Mouse (Mus musculus): Measurements from ENCODE around the gene Tmem144. TPM values are rescaled to one million over a fixed set of nuclear protein-coding genes. Genes with fewer than 3 reads are reported as not detected.
"Not testable (repeated sequence)": the region's sequence is repeated elsewhere in the genome, so short reads cannot be mapped to it uniquely, and the experiment has no call there.

Tmem144 gene
- polyA plus RNA-seq, 1 experiment from 2014 or later, result 10.5 TPM

- Histone ChIP-seq H3K4me1 (ENCODE audit: control insufficient read depth, insufficient read depth, low read length) (no peaks in the 10 kb centered on the region), H3K4me2 (ENCODE audit: low read depth, low read length) (no peak overlapping the region), H3K9ac (ENCODE audit: low read length) (no peak overlapping the region), H3K27me3 (ENCODE audit: control insufficient read depth, insufficient read depth, low read length) (no peaks in the 10 kb centered on the region), H3K9me3 (replicated peaks; ENCODE audit: control insufficient read depth, low read length) (no peaks in the 10 kb centered on the region), H3K4me3 (ENCODE audit: low read length) (no peak overlapping the region), H3K36me3 (ENCODE audit: control insufficient read depth, insufficient read depth) (no peaks in the 10 kb centered on the region), H3K27ac (ENCODE audit: low read length) (no peak overlapping the region)
- ATAC-seq (replicated peaks; ENCODE audit: extremely low read depth, insufficient read depth, low FRiP score), result no peak
- 35% methylated on average over 6 of the region's 6 CpGs for WGBS
Observed at GRCm38 (mm10) chr3:79810563-79810962, 42.0 kb downstream of the Tmem144 start.

- Histone ChIP-seq H3K27ac (ENCODE audit: low read length) (no peak overlapping the region), H3K4me3 (ENCODE audit: low read length) (no peak overlapping the region), H3K4me1 (ENCODE audit: control insufficient read depth, insufficient read depth, low read length) (no peaks in the 10 kb centered on the region), H3K9ac (ENCODE audit: low read length) (no peak overlapping the region), H3K9me3 (replicated peaks; ENCODE audit: control insufficient read depth, low read length) (no peaks in the 10 kb centered on the region), H3K4me2 (ENCODE audit: low read depth, low read length) (no peak overlapping the region), H3K36me3 (ENCODE audit: control insufficient read depth, insufficient read depth) (no peaks in the 10 kb centered on the region), H3K27me3 (ENCODE audit: control insufficient read depth, insufficient read depth, low read length) (no peaks in the 10 kb centered on the region)
- 8% methylated on average over 4 of the region's 4 CpGs for WGBS
- ATAC-seq (replicated peaks; ENCODE audit: extremely low read depth, insufficient read depth, low FRiP score), result no peak
Observed at GRCm38 (mm10) chr3:79809180-79809567, 43.4 kb downstream of the Tmem144 start.

DNA sequence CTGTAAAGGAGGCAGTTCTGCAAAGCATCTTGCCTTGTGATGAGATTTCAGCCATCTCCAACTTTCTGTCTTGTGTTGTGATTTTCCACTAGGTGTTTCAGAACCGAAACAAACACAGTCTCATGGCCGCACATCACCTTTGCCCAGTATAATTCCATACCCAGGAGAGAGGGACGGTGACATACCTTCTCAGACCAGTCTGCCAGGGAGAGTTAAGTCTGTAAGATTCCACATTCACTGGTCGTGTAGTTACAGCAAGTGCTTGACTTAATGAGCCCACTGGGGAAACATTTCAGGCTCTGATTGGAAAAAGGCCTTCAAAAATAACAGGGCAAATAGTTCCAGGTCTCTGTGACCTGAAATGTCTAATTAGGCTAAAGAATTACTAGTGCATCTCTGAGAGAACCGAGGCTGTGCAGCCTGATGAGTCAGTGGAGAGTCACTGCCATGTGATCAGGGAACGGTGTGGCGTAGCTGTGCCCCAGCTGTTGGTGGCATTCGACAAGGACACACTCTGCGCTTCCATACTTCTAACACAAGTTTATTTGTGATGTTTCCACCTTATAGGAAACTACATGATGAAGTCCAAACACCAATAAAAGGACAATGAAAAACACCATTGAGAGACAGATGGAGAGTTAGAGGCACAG, 43.9 kb downstream of the Tmem144 start:
- no peak overlapping the region for H3K27ac ChIP-seq (ENCODE audit: low read length)
- no peak overlapping the region for H3K4me2 ChIP-seq (ENCODE audit: low read depth, low read length)
- no peak overlapping the region for H3K4me3 ChIP-seq (ENCODE audit: low read length)
- no peak overlapping the region for H3K9ac ChIP-seq (ENCODE audit: low read length)
- WGBS, result 75% methylated on average over 9 of the region's 9 CpGs
- no peaks in the 10 kb centered on the region for H3K36me3 ChIP-seq (ENCODE audit: control insufficient read depth, insufficient read depth)
- no peaks in the 10 kb centered on the region for H3K4me1 ChIP-seq (ENCODE audit: control insufficient read depth, insufficient read depth, low read length)
- no peak for ATAC-seq (replicated peaks; ENCODE audit: extremely low read depth, insufficient read depth, low FRiP score)
- H3K9me3 ChIP-seq (replicated peaks; ENCODE audit: control insufficient read depth, low read length), result no peaks in the 10 kb centered on the region
- H3K27me3 ChIP-seq (ENCODE audit: control insufficient read depth, insufficient read depth, low read length), result no peaks in the 10 kb centered on the region

DNA sequence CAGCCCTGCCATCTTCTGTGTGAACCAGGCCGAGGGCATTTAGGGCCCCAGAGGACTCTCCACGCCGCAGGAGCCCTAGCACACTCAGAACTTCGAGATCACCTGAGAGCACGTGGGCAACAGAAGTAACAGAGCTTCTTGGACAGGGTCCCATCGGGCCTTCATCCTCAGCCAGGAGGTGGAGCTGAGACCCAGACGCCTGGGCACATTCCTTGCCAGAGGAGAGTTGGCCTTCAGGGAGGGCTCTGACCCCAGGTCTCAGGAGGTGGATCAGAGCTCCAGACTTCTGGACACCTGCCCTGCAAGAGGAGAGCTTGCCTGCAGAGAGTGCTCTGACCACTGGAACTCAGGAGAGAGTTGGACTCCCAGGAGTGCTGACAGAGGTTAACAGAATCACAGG, 51.8 kb downstream of the Tmem144 start:
- not testable (repeated sequence) for H3K27me3 ChIP-seq (ENCODE audit: control insufficient read depth, insufficient read depth, low read length); H3K4me1 ChIP-seq (ENCODE audit: control insufficient read depth, insufficient read depth, low read length); H3K9ac ChIP-seq (ENCODE audit: low read length); H3K4me3 ChIP-seq (ENCODE audit: low read length); H3K27ac ChIP-seq (ENCODE audit: low read length); ATAC-seq (replicated peaks; ENCODE audit: extremely low read depth, insufficient read depth, low FRiP score); H3K4me2 ChIP-seq (ENCODE audit: low read depth, low read length); H3K36me3 ChIP-seq (ENCODE audit: control insufficient read depth, insufficient read depth); H3K9me3 ChIP-seq (replicated peaks; ENCODE audit: control insufficient read depth, low read length)
- WGBS, result 78% methylated on average over 7 of the region's 7 CpGs

DNA sequence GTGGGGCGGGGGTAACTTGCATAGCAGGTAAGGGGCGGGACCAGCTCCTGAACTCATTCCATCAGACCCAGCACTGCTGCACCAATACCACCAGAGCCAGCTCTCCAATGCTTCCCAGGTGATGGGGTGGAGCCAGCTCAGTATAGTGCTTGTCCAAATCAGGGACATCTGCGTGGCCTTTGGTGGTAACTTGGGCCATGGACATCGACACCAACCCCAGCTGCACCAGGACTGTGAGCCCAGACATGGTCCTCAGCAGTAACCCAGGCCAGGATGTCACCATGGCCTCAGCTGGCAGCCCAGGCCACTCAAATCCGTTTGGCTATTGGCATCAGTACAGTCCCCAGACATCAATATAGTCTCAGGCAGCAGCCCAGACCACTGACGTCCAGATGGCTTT, 60.3 kb downstream of the Tmem144 start:
- Histone ChIP-seq H3K27me3 (ENCODE audit: control insufficient read depth, insufficient read depth, low read length) (no peaks in the 10 kb centered on the region), H3K27ac (ENCODE audit: low read length) (no peak overlapping the region), H3K4me1 (ENCODE audit: control insufficient read depth, insufficient read depth, low read length) (no peaks in the 10 kb centered on the region), H3K4me2 (ENCODE audit: low read depth, low read length) (no peak overlapping the region), H3K9ac (ENCODE audit: low read length) (no peak overlapping the region), H3K36me3 (ENCODE audit: control insufficient read depth, insufficient read depth) (no peaks in the 10 kb centered on the region), H3K9me3 (replicated peaks; ENCODE audit: control insufficient read depth, low read length) (no peaks in the 10 kb centered on the region), H3K4me3 (ENCODE audit: low read length) (no peak overlapping the region)
- 79% methylated on average over 6 of the region's 6 CpGs for WGBS
- no peak for ATAC-seq (replicated peaks; ENCODE audit: extremely low read depth, insufficient read depth, low FRiP score)

GRCm38 (mm10) chr3:79790324-79790723, 62.2 kb downstream of the Tmem144 start:
- H3K36me3 ChIP-seq (ENCODE audit: control insufficient read depth, insufficient read depth), result no peaks in the 10 kb centered on the region
- H3K9me3 ChIP-seq (replicated peaks; ENCODE audit: control insufficient read depth, low read length), result no peaks in the 10 kb centered on the region
- no peaks in the 10 kb centered on the region for H3K4me1 ChIP-seq (ENCODE audit: control insufficient read depth, insufficient read depth, low read length)
- WGBS, result 60% methylated on average over 3 of the region's 3 CpGs
- ATAC-seq (replicated peaks; ENCODE audit: extremely low read depth, insufficient read depth, low FRiP score), result no peak
- H3K9ac ChIP-seq (ENCODE audit: low read length), result no peak overlapping the region
- H3K27ac ChIP-seq (ENCODE audit: low read length), result no peak overlapping the region
- H3K27me3 ChIP-seq (ENCODE audit: control insufficient read depth, insufficient read depth, low read length), result no peaks in the 10 kb centered on the region
- H3K4me2 ChIP-seq (ENCODE audit: low read depth, low read length), result no peak overlapping the region
- no peak overlapping the region for H3K4me3 ChIP-seq (ENCODE audit: low read length)

DNA sequence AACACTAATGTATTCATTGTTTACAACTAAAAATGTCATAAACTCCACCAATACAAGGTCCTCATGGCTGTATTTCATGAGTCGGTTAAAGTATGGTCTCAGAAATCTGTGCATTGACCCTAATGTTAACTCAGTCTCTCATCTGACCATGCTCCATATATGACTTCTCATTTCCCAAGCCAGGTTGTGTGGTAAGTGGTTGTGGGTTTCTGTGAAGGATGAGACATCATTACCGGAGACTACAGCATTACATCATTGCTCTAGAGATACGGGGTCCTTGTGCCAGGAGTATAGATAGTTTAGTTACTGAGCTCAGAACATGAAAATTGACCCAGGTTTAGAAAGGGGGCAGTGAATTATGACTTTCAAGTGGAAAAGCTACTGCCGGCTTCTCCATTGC, 63.0 kb downstream of the Tmem144 start:
- no peaks in the 10 kb centered on the region for H3K36me3 ChIP-seq (ENCODE audit: control insufficient read depth, insufficient read depth)
- no peaks in the 10 kb centered on the region for H3K4me1 ChIP-seq (ENCODE audit: control insufficient read depth, insufficient read depth, low read length)
- no peak for ATAC-seq (replicated peaks; ENCODE audit: extremely low read depth, insufficient read depth, low FRiP score)
- no peak overlapping the region for H3K9ac ChIP-seq (ENCODE audit: low read length)
- no peak overlapping the region for H3K4me3 ChIP-seq (ENCODE audit: low read length)
- H3K27ac ChIP-seq (ENCODE audit: low read length), result no peak overlapping the region
- H3K27me3 ChIP-seq (ENCODE audit: control insufficient read depth, insufficient read depth, low read length), result no peaks in the 10 kb centered on the region
- H3K9me3 ChIP-seq (replicated peaks; ENCODE audit: control insufficient read depth, low read length), result no peaks in the 10 kb centered on the region
- WGBS, result 69% methylated on average over 4 of the region's 4 CpGs
- H3K4me2 ChIP-seq (ENCODE audit: low read depth, low read length), result no peak overlapping the region

DNA sequence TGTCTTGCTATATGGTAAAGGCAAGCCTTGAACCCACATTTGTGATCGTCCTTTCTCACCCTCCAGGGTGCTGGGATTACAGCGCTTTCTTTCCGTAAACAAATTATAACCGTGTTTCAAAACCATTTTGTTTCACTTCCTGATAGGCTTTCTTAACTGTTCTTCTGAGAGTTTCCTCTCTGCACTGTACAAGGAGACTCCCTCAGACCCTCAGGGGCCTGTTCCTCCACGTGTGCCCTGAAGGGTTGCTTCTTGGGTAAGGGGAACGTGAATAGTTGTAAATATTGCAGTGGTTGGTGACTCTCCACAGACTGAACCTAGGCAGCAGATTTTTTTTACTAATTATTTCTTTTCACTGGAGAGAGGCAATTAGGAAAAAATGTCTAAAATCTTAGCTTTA, 63.6 kb downstream of the Tmem144 start:
- Histone ChIP-seq H3K27ac (ENCODE audit: low read length) (no peak overlapping the region), H3K36me3 (ENCODE audit: control insufficient read depth, insufficient read depth) (no peaks in the 10 kb centered on the region), H3K4me2 (ENCODE audit: low read depth, low read length) (no peak overlapping the region), H3K4me3 (ENCODE audit: low read length) (no peak overlapping the region), H3K27me3 (ENCODE audit: control insufficient read depth, insufficient read depth, low read length) (no peaks in the 10 kb centered on the region), H3K9ac (ENCODE audit: low read length) (no peak overlapping the region), H3K9me3 (replicated peaks; ENCODE audit: control insufficient read depth, low read length) (no peaks in the 10 kb centered on the region), H3K4me1 (ENCODE audit: control insufficient read depth, insufficient read depth, low read length) (peaks cover 2% of the 10 kb centered on the region; the same call in 1 of the 2 replicates)
- ATAC-seq (replicated peaks; ENCODE audit: extremely low read depth, insufficient read depth, low FRiP score), result no peak
- WGBS, result 64% methylated on average over 6 of the region's 6 CpGs

DNA sequence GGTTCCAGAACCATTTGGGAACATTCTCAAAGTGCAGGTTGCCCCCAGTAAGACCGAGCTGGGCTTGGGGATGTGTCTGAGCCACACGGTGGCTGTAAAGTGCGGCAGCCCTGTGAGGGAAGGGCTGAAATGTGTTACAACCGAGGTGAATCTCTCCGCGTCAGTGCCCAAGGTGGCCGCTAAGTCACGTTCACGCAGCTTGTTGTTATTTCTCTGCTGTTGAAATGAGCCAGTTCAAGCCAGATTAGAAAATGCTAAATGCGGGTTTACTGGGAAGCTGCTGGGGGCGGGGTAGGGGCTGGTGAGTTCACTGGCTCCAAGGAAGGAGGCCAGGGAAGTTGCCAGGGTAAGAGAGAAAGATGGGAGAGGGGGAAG, 68.2 kb downstream of the Tmem144 start:
- WGBS, result 6% methylated on average over 11 of the region's 11 CpGs
- Histone ChIP-seq H3K27ac (ENCODE audit: low read length) (peak overlapping the region; percentile 66), H3K4me3 (ENCODE audit: low read length) (peak overlapping the region; percentile 35), H3K9me3 (replicated peaks; ENCODE audit: control insufficient read depth, low read length) (no peaks in the 10 kb centered on the region), H3K9ac (ENCODE audit: low read length) (peak overlapping the region; percentile 43), H3K4me2 (ENCODE audit: low read depth, low read length) (peak overlapping the region; percentile 53), H3K27me3 (ENCODE audit: control insufficient read depth, insufficient read depth, low read length) (no peaks in the 10 kb centered on the region), H3K4me1 (ENCODE audit: control insufficient read depth, insufficient read depth, low read length) (peaks cover 7% of the 10 kb centered on the region; the same call in 1 of the 2 replicates), H3K36me3 (ENCODE audit: control insufficient read depth, insufficient read depth) (no peaks in the 10 kb centered on the region)
- ATAC-seq (replicated peaks; ENCODE audit: extremely low read depth, insufficient read depth, low FRiP score), result peak; percentile 62

All from heart, embryonic 16.5 days (tissue).